Mouse (Mus musculus): Measurements from ENCODE around the gene Ass1. TPM values are rescaled to one million over a fixed set of nuclear protein-coding genes. Genes with fewer than 3 reads are reported as not detected.

Ass1 gene
- polyA plus RNA-seq, 1 experiment from 2014 or later: 65.1 TPM

- 62% methylated on average over 11 of the region's 11 CpGs for WGBS
- no peak overlapping the region for H3K9ac ChIP-seq (ENCODE audit: low read depth, low read length)
- H3K27me3 ChIP-seq (replicated peaks; ENCODE audit: control insufficient read depth, insufficient read depth, low read length): no peaks in the 10 kb centered on the region
- H3K4me1 ChIP-seq (replicated peaks; ENCODE audit: control insufficient read depth, insufficient read depth, low read length): no peaks in the 10 kb centered on the region
- no peak overlapping the region for H3K4me2 ChIP-seq
- DNase-seq (ENCODE audit: low spot score) (no peak), ATAC-seq (replicated peaks; ENCODE audit: low FRiP score) (no peak)
- no peak overlapping the region for H3K4me3 ChIP-seq (ENCODE audit: low read depth, low read length)
- no peaks in the 10 kb centered on the region for H3K9me3 ChIP-seq (ENCODE audit: control insufficient read depth, low read length)
- H3K36me3 ChIP-seq (ENCODE audit: control insufficient read depth, insufficient read depth, low read length): no peaks in the 10 kb centered on the region
- H3K27ac ChIP-seq (ENCODE audit: low read depth, low read length): no peak overlapping the region
Observed at GRCm38 (mm10) chr2:31442480-31443160, 27.4 kb upstream of the Ass1 start.

- no peak overlapping the region for H3K9ac ChIP-seq (ENCODE audit: low read depth, low read length)
- no peaks in the 10 kb centered on the region for H3K36me3 ChIP-seq (ENCODE audit: control insufficient read depth, insufficient read depth, low read length)
- ATAC-seq (replicated peaks; ENCODE audit: low FRiP score): no peak
- H3K4me2 ChIP-seq: no peak overlapping the region
- H3K4me3 ChIP-seq (ENCODE audit: low read depth, low read length): no peak overlapping the region
- no peaks in the 10 kb centered on the region; the same call in 1 of the 2 replicates for H3K4me1 ChIP-seq (replicated peaks; ENCODE audit: control insufficient read depth, insufficient read depth, low read length)
- H3K27me3 ChIP-seq (replicated peaks; ENCODE audit: control insufficient read depth, insufficient read depth, low read length): no peaks in the 10 kb centered on the region
- H3K9me3 ChIP-seq (ENCODE audit: control insufficient read depth, low read length): no peaks in the 10 kb centered on the region
- H3K27ac ChIP-seq (ENCODE audit: low read depth, low read length): no peak overlapping the region
- DNase-seq (ENCODE audit: low spot score): no peak
- WGBS: 60% methylated on average over 4 of the region's 4 CpGs
Observed at GRCm38 (mm10) chr2:31446036-31446435, 24.0 kb upstream of the Ass1 start.

- ATAC-seq (replicated peaks; ENCODE audit: low FRiP score) (no peak), DNase-seq (ENCODE audit: low spot score) (no peak)
- Histone ChIP-seq H3K36me3 (ENCODE audit: control insufficient read depth, insufficient read depth, low read length) (no peaks in the 10 kb centered on the region), H3K27ac (ENCODE audit: low read depth, low read length) (no peak overlapping the region), H3K27me3 (replicated peaks; ENCODE audit: control insufficient read depth, insufficient read depth, low read length) (no peaks in the 10 kb centered on the region), H3K4me1 (replicated peaks; ENCODE audit: control insufficient read depth, insufficient read depth, low read length) (no peaks in the 10 kb centered on the region; the same call in 1 of the 2 replicates), H3K4me3 (ENCODE audit: low read depth, low read length) (no peak overlapping the region), H3K9me3 (ENCODE audit: control insufficient read depth, low read length) (no peaks in the 10 kb centered on the region), H3K4me2 (no peak overlapping the region), H3K9ac (ENCODE audit: low read depth, low read length) (no peak overlapping the region)
- 60% methylated on average over 4 of the region's 4 CpGs for WGBS
Observed at GRCm38 (mm10) chr2:31446456-31446855, 23.6 kb upstream of the Ass1 start.

- no peaks in the 10 kb centered on the region for H3K9me3 ChIP-seq (ENCODE audit: control insufficient read depth, low read length)
- H3K27me3 ChIP-seq (replicated peaks; ENCODE audit: control insufficient read depth, insufficient read depth, low read length): no peaks in the 10 kb centered on the region
- DNase-seq (ENCODE audit: low spot score): no peak
- no peak overlapping the region for H3K4me2 ChIP-seq
- no peak overlapping the region for H3K27ac ChIP-seq (ENCODE audit: low read depth, low read length)
- no peak overlapping the region for H3K9ac ChIP-seq (ENCODE audit: low read depth, low read length)
- H3K4me1 ChIP-seq (replicated peaks; ENCODE audit: control insufficient read depth, insufficient read depth, low read length): peaks cover 5% of the 10 kb centered on the region
- no peaks in the 10 kb centered on the region for H3K36me3 ChIP-seq (ENCODE audit: control insufficient read depth, insufficient read depth, low read length)
- no peak for ATAC-seq (replicated peaks; ENCODE audit: low FRiP score)
- no peak overlapping the region for H3K4me3 ChIP-seq (ENCODE audit: low read depth, low read length)
- 66% methylated on average over 2 of the region's 2 CpGs for WGBS
Observed at GRCm38 (mm10) chr2:31447536-31447935, 22.5 kb upstream of the Ass1 start.

GRCm38 (mm10) chr2:31448756-31449440 is 21.1 kb upstream of the Ass1 start:
- Histone ChIP-seq H3K4me3 (ENCODE audit: low read depth, low read length) (no peak overlapping the region), H3K4me1 (replicated peaks; ENCODE audit: control insufficient read depth, insufficient read depth, low read length) (peaks cover 15% of the 10 kb centered on the region), H3K9me3 (ENCODE audit: control insufficient read depth, low read length) (no peaks in the 10 kb centered on the region), H3K36me3 (ENCODE audit: control insufficient read depth, insufficient read depth, low read length) (no peaks in the 10 kb centered on the region), H3K27me3 (replicated peaks; ENCODE audit: control insufficient read depth, insufficient read depth, low read length) (no peaks in the 10 kb centered on the region), H3K9ac (ENCODE audit: low read depth, low read length) (no peak overlapping the region), H3K27ac (ENCODE audit: low read depth, low read length) (no peak overlapping the region), H3K4me2 (no peak overlapping the region)
- 48% methylated on average over 3 of the region's 3 CpGs for WGBS
- no peak for DNase-seq (ENCODE audit: low spot score)
- no peak for ATAC-seq (replicated peaks; ENCODE audit: low FRiP score)

GRCm38 (mm10) chr2:31449441-31449815 is 20.6 kb upstream of the Ass1 start:
- ATAC-seq (replicated peaks; ENCODE audit: low FRiP score): no peak
- no peaks in the 10 kb centered on the region for H3K9me3 ChIP-seq (ENCODE audit: control insufficient read depth, low read length)
- DNase-seq (ENCODE audit: low spot score): no peak
- 64% methylated on average over 4 of the region's 4 CpGs for WGBS
- H3K9ac ChIP-seq (ENCODE audit: low read depth, low read length): no peak overlapping the region
- H3K4me3 ChIP-seq (ENCODE audit: low read depth, low read length): no peak overlapping the region
- H3K27ac ChIP-seq (ENCODE audit: low read depth, low read length): no peak overlapping the region
- H3K36me3 ChIP-seq (ENCODE audit: control insufficient read depth, insufficient read depth, low read length): no peaks in the 10 kb centered on the region
- H3K4me1 ChIP-seq (replicated peaks; ENCODE audit: control insufficient read depth, insufficient read depth, low read length): peaks cover 15% of the 10 kb centered on the region
- no peak overlapping the region for H3K4me2 ChIP-seq
- no peaks in the 10 kb centered on the region for H3K27me3 ChIP-seq (replicated peaks; ENCODE audit: control insufficient read depth, insufficient read depth, low read length)

DNA sequence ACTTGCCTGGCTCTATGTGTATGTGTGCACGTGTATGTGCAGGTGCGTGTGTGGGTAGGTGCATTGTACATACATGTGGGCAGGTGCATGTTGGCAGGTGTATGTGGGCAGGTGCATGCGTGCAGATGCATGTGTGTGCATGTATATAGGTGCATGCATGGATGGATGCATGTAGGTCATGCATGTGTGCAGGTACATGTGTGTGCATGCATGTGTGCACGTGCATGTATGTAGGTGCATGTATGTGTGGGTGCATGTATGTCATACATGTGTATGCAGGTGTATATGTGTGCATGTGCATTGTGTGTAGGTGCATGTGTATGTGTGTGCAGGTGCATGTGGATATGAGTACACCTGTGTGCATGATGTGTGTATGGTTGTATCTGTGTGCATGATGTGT is 20.1 kb upstream of the Ass1 start:
- Histone ChIP-seq H3K4me1 (replicated peaks; ENCODE audit: control insufficient read depth, insufficient read depth, low read length) (peaks cover 15% of the 10 kb centered on the region), H3K4me3 (ENCODE audit: low read depth, low read length) (no peak overlapping the region), H3K4me2 (no peak overlapping the region), H3K9me3 (ENCODE audit: control insufficient read depth, low read length) (no peaks in the 10 kb centered on the region), H3K27ac (ENCODE audit: low read depth, low read length) (no peak overlapping the region), H3K9ac (ENCODE audit: low read depth, low read length) (no peak overlapping the region), H3K27me3 (replicated peaks; ENCODE audit: control insufficient read depth, insufficient read depth, low read length) (no peaks in the 10 kb centered on the region), H3K36me3 (ENCODE audit: control insufficient read depth, insufficient read depth, low read length) (no peaks in the 10 kb centered on the region)
- WGBS: 83% methylated on average over 4 of the region's 4 CpGs
- no peak for ATAC-seq (replicated peaks; ENCODE audit: low FRiP score)
- no peak for DNase-seq (ENCODE audit: low spot score)

GRCm38 (mm10) chr2:31450661-31451060 is 19.3 kb upstream of the Ass1 start:
- Histone ChIP-seq H3K27ac (ENCODE audit: low read depth, low read length) (no peak overlapping the region), H3K4me2 (no peak overlapping the region), H3K27me3 (replicated peaks; ENCODE audit: control insufficient read depth, insufficient read depth, low read length) (no peaks in the 10 kb centered on the region), H3K4me1 (replicated peaks; ENCODE audit: control insufficient read depth, insufficient read depth, low read length) (peaks cover 15% of the 10 kb centered on the region), H3K9ac (ENCODE audit: low read depth, low read length) (no peak overlapping the region), H3K4me3 (ENCODE audit: low read depth, low read length) (no peak overlapping the region), H3K9me3 (ENCODE audit: control insufficient read depth, low read length) (no peaks in the 10 kb centered on the region), H3K36me3 (ENCODE audit: control insufficient read depth, insufficient read depth, low read length) (no peaks in the 10 kb centered on the region)
- no peak for ATAC-seq (replicated peaks; ENCODE audit: low FRiP score)
- no peak for DNase-seq (ENCODE audit: low spot score)
- 73% methylated on average over 3 of the region's 3 CpGs for WGBS

GRCm38 (mm10) chr2:31451530-31451929 is 18.5 kb upstream of the Ass1 start:
- H3K4me2 ChIP-seq: no peak overlapping the region
- ATAC-seq (replicated peaks; ENCODE audit: low FRiP score) (no peak), DNase-seq (ENCODE audit: low spot score) (no peak)
- 35% methylated on average over 1 of the region's 1 CpGs for WGBS
- H3K27ac ChIP-seq (ENCODE audit: low read depth, low read length): no peak overlapping the region
- no peaks in the 10 kb centered on the region for H3K27me3 ChIP-seq (replicated peaks; ENCODE audit: control insufficient read depth, insufficient read depth, low read length)
- no peaks in the 10 kb centered on the region for H3K36me3 ChIP-seq (ENCODE audit: control insufficient read depth, insufficient read depth, low read length)
- H3K9me3 ChIP-seq (ENCODE audit: control insufficient read depth, low read length): no peaks in the 10 kb centered on the region
- no peak overlapping the region for H3K4me3 ChIP-seq (ENCODE audit: low read depth, low read length)
- H3K9ac ChIP-seq (ENCODE audit: low read depth, low read length): no peak overlapping the region
- peaks cover 15% of the 10 kb centered on the region for H3K4me1 ChIP-seq (replicated peaks; ENCODE audit: control insufficient read depth, insufficient read depth, low read length)

Data from liver, embryonic 11.5 days (tissue).